In the genomic region with DNA sequence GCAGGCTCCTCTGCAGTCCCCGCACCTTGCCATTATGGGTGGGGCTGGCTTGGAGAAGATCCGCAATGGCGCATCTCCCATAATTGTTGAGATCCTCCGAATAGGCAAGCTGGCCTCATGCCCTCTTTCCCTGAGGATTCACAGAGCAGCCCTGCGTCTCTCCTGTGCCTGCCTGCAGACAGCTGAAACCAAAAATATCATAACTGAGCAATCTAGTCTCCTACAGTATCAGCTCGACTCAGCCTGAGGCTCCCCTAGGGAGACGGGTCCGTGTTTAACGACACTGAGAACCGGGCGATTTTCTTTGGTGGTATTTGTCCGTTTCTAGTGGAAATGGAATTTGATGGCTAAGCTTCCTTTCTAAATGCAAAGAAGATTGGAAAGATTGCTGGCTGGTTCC, we compare ENCODE assay signal across 11 mouse cellular contexts. TPM values are rescaled to one million over a fixed set of nuclear protein-coding genes. Genes with fewer than 3 reads are reported as not detected.
DNase-seq lines count a peak whose midpoint lies in the region; ATAC-seq and TF ChIP-seq lines count a peak whose summit lies in the region.
"Had no signal": no experiment of that assay in that cellular context is flagged by ENCODE, and none has a peak within 500 bp of the region (broad histone marks: within the 10 kb centered on the region; RNA-seq: fewer than 3 reads in every experiment).

No protein-coding gene starts in this region.

- peak overlapping the region; percentile 33 for H3K4me3 ChIP-seq in heart, embryonic 10.5 days
- peak overlapping the region; percentile 56 for H3K4me3 ChIP-seq in ES-Bruce4 (ENCODE audit: low read depth, low read length)
- H3K4me3 ChIP-seq in forebrain, embryonic 11.5 days (ENCODE audit: low read depth, low read length) = no peak overlapping the region
- H3K4me3 ChIP-seq in limb, embryonic 14.5 days (replicated peaks; ENCODE audit: low read length) = peak overlapping the region; percentile 36

- 8% methylated on average over 12 of the region's 12 CpGs for WGBS in heart, embryonic 10.5 days
- 8% methylated on average over 12 of the region's 12 CpGs for WGBS in forebrain, embryonic 11.5 days
- WGBS in limb, embryonic 14.5 days = 17% methylated on average over 12 of the region's 12 CpGs

- no peak for DNase-seq in heart, embryonic 10.5 days (ENCODE audit: low spot score)
- DNase-seq in heart, adult 18-20 months = no peak
- no peak for DNase-seq in forebrain, embryonic 11.5 days (ENCODE audit: low spot score)
- no peak for DNase-seq in limb, embryonic 14.5 days (ENCODE audit: low spot score)
- DNase-seq in urinary bladder, postnatal 4 days (ENCODE audit: low spot score in 2 of 2) = no peak
- no peak for DNase-seq in kidney, adult 8-10 months

- peaks cover 88% of the 10 kb centered on the region for H3K27me3 ChIP-seq in heart, embryonic 10.5 days (ENCODE audit: insufficient read depth, poor library complexity, severe bottlenecking)
- no peaks in the 10 kb centered on the region for H3K27me3 ChIP-seq in ES-Bruce4 (ENCODE audit: control insufficient read depth, insufficient read depth, low read length, poor library complexity, severe bottlenecking)
- no peaks in the 10 kb centered on the region for H3K27me3 ChIP-seq in forebrain, embryonic 11.5 days (ENCODE audit: control insufficient read depth, insufficient read depth, low read length)
- no peaks in the 10 kb centered on the region for H3K27me3 ChIP-seq in limb, embryonic 14.5 days (ENCODE audit: control insufficient read depth, insufficient read depth, low read length)

- ATAC-seq in forebrain, embryonic 11.5 days (replicated peaks; ENCODE audit: low FRiP score) = no peak
- no peak for ATAC-seq in limb, embryonic 14.5 days (ENCODE audit: low FRiP score, low read depth)
- no peak for ATAC-seq in erythroid progenitor cell, adult 5-6 weeks (replicated peaks; ENCODE audit: low FRiP score, poor library complexity, severe bottlenecking)
- ATAC-seq: inflammation-experienced regulatory T-cells, adult 6 months had no signal

- no peak for TF ChIP-seq EP300 in ES-Bruce4 (IDR thresholded peaks at IDR 0.05; ENCODE audit: insufficient read depth, low read depth, low read length)

- TF ChIP-seq CTCF in ES-Bruce4 (IDR thresholded peaks at IDR 0.05; ENCODE audit: low read depth, low read length) = no peak

- H3K9me3 ChIP-seq in heart, embryonic 10.5 days = no peaks in the 10 kb centered on the region
- H3K9me3 ChIP-seq in ES-Bruce4 (replicated peaks; ENCODE audit: control insufficient read depth, insufficient read depth, low read length, poor library complexity, severe bottlenecking) = peaks cover 12% of the 10 kb centered on the region; the same call in 1 of the 2 replicates
- H3K9me3 ChIP-seq in forebrain, embryonic 11.5 days (ENCODE audit: control insufficient read depth, low read length) = no peaks in the 10 kb centered on the region
- H3K9me3 ChIP-seq in limb, embryonic 14.5 days (ENCODE audit: control insufficient read depth, low read length) = no peaks in the 10 kb centered on the region

- no peak overlapping the region for H3K27ac ChIP-seq in heart, embryonic 10.5 days
- peak overlapping the region; percentile 88 for H3K27ac ChIP-seq in ES-Bruce4 (ENCODE audit: insufficient read depth, low read length)
- peak overlapping the region; percentile 74 for H3K27ac ChIP-seq in forebrain, embryonic 11.5 days (ENCODE audit: low read depth, low read length)
- no peak overlapping the region for H3K27ac ChIP-seq in limb, embryonic 14.5 days (replicated peaks; ENCODE audit: low read depth, low read length)

- peaks cover 37% of the 10 kb centered on the region for H3K4me1 ChIP-seq in heart, embryonic 10.5 days
- H3K4me1 ChIP-seq in ES-Bruce4 (ENCODE audit: control insufficient read depth, insufficient read depth, low read length) = peaks cover 25% of the 10 kb centered on the region
- peaks cover 64% of the 10 kb centered on the region for H3K4me1 ChIP-seq in forebrain, embryonic 11.5 days (replicated peaks; ENCODE audit: control insufficient read depth, insufficient read depth, low read length)
- peaks cover 24% of the 10 kb centered on the region for H3K4me1 ChIP-seq in limb, embryonic 14.5 days (ENCODE audit: control insufficient read depth, insufficient read depth, low read length)

- peak overlapping the region; percentile 32; the same call in 1 of the 2 replicates for H3K4me2 ChIP-seq in forebrain, embryonic 11.5 days (ENCODE audit: low read depth, low read length, severe bottlenecking)
- peak overlapping the region; percentile 45 for H3K4me2 ChIP-seq in limb, embryonic 14.5 days (replicated peaks; ENCODE audit: low read depth, low read length, severe bottlenecking)

- H3K9ac ChIP-seq in ES-Bruce4 (ENCODE audit: low read depth, poor library complexity, severe bottlenecking) = peak overlapping the region; percentile 57
- peak overlapping the region; percentile 20 for H3K9ac ChIP-seq in forebrain, embryonic 11.5 days (ENCODE audit: low read length)
- H3K9ac ChIP-seq in limb, embryonic 14.5 days (ENCODE audit: low read depth, low read length, severe bottlenecking) = 0 out of 2 replicates have a peak overlapping the region, but pooled peaks have one; percentile 12

- H3K36me3 ChIP-seq in heart, embryonic 10.5 days = no peaks in the 10 kb centered on the region
- no peaks in the 10 kb centered on the region for H3K36me3 ChIP-seq in ES-Bruce4 (ENCODE audit: control insufficient read depth, insufficient read depth, low read length, poor library complexity, severe bottlenecking)
- no peaks in the 10 kb centered on the region for H3K36me3 ChIP-seq in forebrain, embryonic 11.5 days (ENCODE audit: control insufficient read depth, insufficient read depth, low read length)
- H3K36me3 ChIP-seq in limb, embryonic 14.5 days (ENCODE audit: control insufficient read depth, insufficient read depth, low read length) = no peaks in the 10 kb centered on the region

- TF ChIP-seq POLR2A in ES-Bruce4 (IDR thresholded peaks at IDR 0.05; ENCODE audit: insufficient read depth, low read length) = no peak
- TF ChIP-seq POLR2A in limb, embryonic 14.5 days (IDR thresholded peaks at IDR 0.05; ENCODE audit: borderline replicate concordance, extremely low read depth, insufficient read depth, insufficient read length) = no peak

RNA-seq across cellular contexts. Expression of a gene that starts 8.7 kb away (rescaled TPM):
- polyA plus RNA-seq in heart, embryonic 10.5 days (2016; fragmentation: Nextera tagmentation; extraction: Ambion mirVana) = 0.05 TPM in 1 of 2 replicates, not detected in the other
- total RNA-seq in heart, adult 18-20 months (2021) = under 1 TPM in 1 of 2 experiments, not detected in 1; 0.10 TPM
- 7.6 and 7.7 TPM in 2 replicates for polyA plus RNA-seq in ES-Bruce4 (2011; ENCODE audit: insufficient read depth, insufficient read length, low read depth, missing spikeins)
- 4.7 and 5.6 TPM in 2 replicates for polyA plus RNA-seq in forebrain, embryonic 11.5 days (2014; fragmentation: Nextera tagmentation; extraction: Ambion mirVana)
- polyA plus RNA-seq in limb, embryonic 14.5 days (2012; rRNA removed) = 0.80 and 0.81 TPM in 2 replicates
- 0.14 and 0.17 TPM in 2 replicates for polyA plus RNA-seq in limb, embryonic 14.5 days (2014; fragmentation: Nextera tagmentation; extraction: Ambion mirVana)
- total RNA-seq in erythroid progenitor cell, adult 5-6 weeks (2015; ENCODE audit: low replicate concordance) = not detected in 2 replicates
- total RNA-seq in erythroid progenitor cell, adult 5-6 weeks (2017; ENCODE audit: low replicate concordance) = not detected in 2 replicates
- total RNA-seq: neutrophil, adult 5-6 weeks had no signal
- polyA plus RNA-seq: inflammation-experienced regulatory T-cells, adult 6 months had no signal

RNA-seq across cellular contexts. Expression of a gene that starts 8.7 kb away (rescaled TPM):
- polyA plus RNA-seq in heart, embryonic 10.5 days (2016; fragmentation: Nextera tagmentation; extraction: Ambion mirVana) = 0.12 and 0.49 TPM in 2 replicates
- total RNA-seq in heart, adult 18-20 months (2021) = not detected
- polyA plus RNA-seq in ES-Bruce4 (2011; ENCODE audit: insufficient read depth, insufficient read length, low read depth, missing spikeins) = 16.8 and 20.0 TPM in 2 replicates
- polyA plus RNA-seq in forebrain, embryonic 11.5 days (2014; fragmentation: Nextera tagmentation; extraction: Ambion mirVana) = 8.1 and 12.1 TPM in 2 replicates
- 0.94 and 1.3 TPM in 2 replicates for polyA plus RNA-seq in limb, embryonic 14.5 days (2012; rRNA removed)
- 0.72 and 0.91 TPM in 2 replicates for polyA plus RNA-seq in limb, embryonic 14.5 days (2014; fragmentation: Nextera tagmentation; extraction: Ambion mirVana)
- total RNA-seq in erythroid progenitor cell, adult 5-6 weeks (2015; ENCODE audit: low replicate concordance) = not detected in 2 replicates
- not detected in 2 replicates for total RNA-seq in erythroid progenitor cell, adult 5-6 weeks (2017; ENCODE audit: low replicate concordance)
- total RNA-seq: neutrophil, adult 5-6 weeks had no signal
- polyA plus RNA-seq: inflammation-experienced regulatory T-cells, adult 6 months had no signal

RNA-seq across cellular contexts. Expression of a gene that starts 29.6 kb away (rescaled TPM):
- polyA plus RNA-seq in heart, embryonic 10.5 days (2016; fragmentation: Nextera tagmentation; extraction: Ambion mirVana) = not detected in 2 replicates
- not detected for total RNA-seq in heart, adult 18-20 months (2021)
- polyA plus RNA-seq in ES-Bruce4 (2011; ENCODE audit: insufficient read depth, insufficient read length, low read depth, missing spikeins) = not detected in 2 replicates
- not detected in 2 replicates for polyA plus RNA-seq in forebrain, embryonic 11.5 days (2014; fragmentation: Nextera tagmentation; extraction: Ambion mirVana)
- polyA plus RNA-seq in limb, embryonic 14.5 days (2012; rRNA removed) = not detected in 2 replicates
- polyA plus RNA-seq in limb, embryonic 14.5 days (2014; fragmentation: Nextera tagmentation; extraction: Ambion mirVana) = not detected in 2 replicates
- total RNA-seq in erythroid progenitor cell, adult 5-6 weeks (2015; ENCODE audit: low replicate concordance) = not detected in 2 replicates
- total RNA-seq in erythroid progenitor cell, adult 5-6 weeks (2017; ENCODE audit: low replicate concordance) = not detected in 2 replicates
- total RNA-seq: neutrophil, adult 5-6 weeks had no signal
- polyA plus RNA-seq: C2C12; inflammation-experienced regulatory T-cells, adult 6 months had no signal

Comparison
In these comparisons a context has a peak if more than half of its experiments do, and no peak if none do; other contexts are left out.
1. H3K27ac ChIP-seq: peak in ES-Bruce4 (single experiment) and forebrain, embryonic 11.5 days (single experiment); none in heart, embryonic 10.5 days (single experiment) and limb, embryonic 14.5 days (single experiment).
2. Peak in every context shown above with its lines, with median percentiles within 50 percentile points of each other: H3K9ac ChIP-seq.